Mouse (Mus musculus): ENCODE data around the gene Stard3.
A peak's percentile ranks its signal among the peaks of the same experiment; 100 is the strongest.
"Not testable (repeated sequence)": the region's sequence is repeated elsewhere in the genome, so short reads cannot be mapped to it uniquely, and the experiment has no call there.

Gene Stard3

GRCm38 (mm10) chr11:98376756-98377155, 18.6 kb downstream of the Stard3 start:
- no peak for DNase-seq (ENCODE audit: low spot score)

GRCm38 (mm10) chr11:98377787-98378186, 19.6 kb downstream of the Stard3 start:
- DNase-seq (ENCODE audit: low spot score) = no peak

GRCm38 (mm10) chr11:98379379-98379778, 21.2 kb downstream of the Stard3 start:
- no peak for DNase-seq (ENCODE audit: low spot score)

GRCm38 (mm10) chr11:98380106-98380505, 21.9 kb downstream of the Stard3 start:
- no peak for DNase-seq (ENCODE audit: low spot score)

- no peak for DNase-seq (ENCODE audit: low spot score)
Measured at GRCm38 (mm10) chr11:98381651-98382050, 23.5 kb downstream of the Stard3 start.

- not testable (repeated sequence) for DNase-seq (ENCODE audit: low spot score)
Measured at GRCm38 (mm10) chr11:98382405-98382804, 24.2 kb downstream of the Stard3 start.

GRCm38 (mm10) chr11:98383261-98384030, 25.3 kb downstream of the Stard3 start, which contains the start of gene Tcap:
Tcap (plus strand) TSS chr11:98383811.
- no peak for DNase-seq (ENCODE audit: low spot score)

GRCm38 (mm10) chr11:98384216-98384615, 26.0 kb downstream of the Stard3 start:
- no peak for DNase-seq (ENCODE audit: low spot score)

GRCm38 (mm10) chr11:98384721-98385637, 26.8 kb downstream of the Stard3 start:
- no peak for DNase-seq (ENCODE audit: low spot score)

GRCm38 (mm10) chr11:98385638-98386585, 27.7 kb downstream of the Stard3 start, which contains the start of gene Pnmt:
Pnmt (plus strand) TSS chr11:98386450.
- DNase-seq (ENCODE audit: low spot score) = no peak

GRCm38 (mm10) chr11:98386596-98386995, 28.4 kb downstream of the Stard3 start:
- no peak for DNase-seq (ENCODE audit: low spot score)

- DNase-seq (ENCODE audit: low spot score) = no peak
Measured at GRCm38 (mm10) chr11:98387056-98387577, 28.9 kb downstream of the Stard3 start.

- no peak for DNase-seq (ENCODE audit: low spot score)
Measured at GRCm38 (mm10) chr11:98388282-98388681, 30.1 kb downstream of the Stard3 start.

- DNase-seq (ENCODE audit: low spot score) = no peak
Measured at GRCm38 (mm10) chr11:98389221-98389780, 31.1 kb downstream of the Stard3 start.

- DNase-seq (ENCODE audit: low spot score) = no peak
Measured at GRCm38 (mm10) chr11:98390141-98390540, 32.0 kb downstream of the Stard3 start.

- no peak for DNase-seq (ENCODE audit: low spot score)
Measured at GRCm38 (mm10) chr11:98392034-98392433, 33.9 kb downstream of the Stard3 start.

- DNase-seq (ENCODE audit: low spot score) = peak; percentile 76
Measured at GRCm38 (mm10) chr11:98392645-98393044, 34.5 kb downstream of the Stard3 start.

GRCm38 (mm10) chr11:98393317-98393716, 35.1 kb downstream of the Stard3 start:
- DNase-seq (ENCODE audit: low spot score) = peak; percentile 66

- DNase-seq (ENCODE audit: low spot score) = no peak
Measured at GRCm38 (mm10) chr11:98394301-98394700, 36.1 kb downstream of the Stard3 start.

GRCm38 (mm10) chr11:98395041-98395440, 36.9 kb downstream of the Stard3 start:
- no peak for DNase-seq (ENCODE audit: low spot score)

GRCm38 (mm10) chr11:98397946-98398345, 39.8 kb downstream of the Stard3 start:
- DNase-seq (ENCODE audit: low spot score) = no peak
